Mouse (Mus musculus) T-helper 1 cell (primary cell): ENCODE results near the gene Banp.

Experiments used
- in situ Hi-C: fragments of 300-600 bp; cut with MboI, MseI; formaldehyde crosslinking; loops from one replicate; pipeline ENCODE4 v1.15.1; 2025; ENCODE audit warnings: high pct_unique_total_duplicates

Gene Banp

DNA sequence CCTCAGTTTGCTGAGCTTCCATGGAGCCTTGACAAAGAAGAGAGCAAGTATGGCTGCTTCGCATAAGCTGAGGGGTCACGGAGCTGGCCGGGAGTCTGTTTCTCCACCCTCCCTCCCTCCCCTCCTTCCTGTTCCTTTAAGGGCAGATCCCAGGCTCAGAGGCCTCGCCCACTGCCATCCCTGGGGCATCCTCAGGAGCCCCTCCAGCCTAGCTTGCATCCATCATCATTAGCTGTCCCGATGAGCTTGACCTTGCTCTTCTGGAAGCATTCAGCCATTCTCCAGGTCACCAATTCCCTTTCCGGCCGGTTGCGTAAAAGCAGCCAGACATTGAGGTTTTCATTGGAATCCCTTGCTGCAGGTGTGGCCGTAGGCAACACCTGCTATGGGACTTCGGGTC is 105.8 kb downstream of the Banp start:
- in situ Hi-C loops, result no loop called here

DNA sequence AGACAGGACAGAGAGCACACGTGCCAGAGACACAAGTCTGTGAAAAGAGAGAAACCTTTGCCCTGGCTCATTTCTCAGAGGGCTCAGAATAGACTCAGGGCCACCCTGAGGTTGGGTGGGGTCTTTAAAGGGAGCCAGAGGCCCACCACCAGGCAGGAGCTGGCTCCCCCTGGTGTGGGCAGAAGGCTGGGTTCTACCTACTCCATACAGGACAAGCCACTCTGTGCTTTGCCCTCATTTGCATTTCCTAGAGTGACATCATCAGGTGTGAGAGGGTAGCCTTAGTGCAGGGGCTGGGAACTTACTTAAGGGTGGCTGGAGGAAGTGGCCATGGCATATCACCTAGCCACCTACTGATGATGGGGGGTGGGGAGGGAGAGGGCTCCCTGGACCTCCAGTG is 106.6 kb downstream of the Banp start:
- in situ Hi-C loops, result no loop called here

DNA sequence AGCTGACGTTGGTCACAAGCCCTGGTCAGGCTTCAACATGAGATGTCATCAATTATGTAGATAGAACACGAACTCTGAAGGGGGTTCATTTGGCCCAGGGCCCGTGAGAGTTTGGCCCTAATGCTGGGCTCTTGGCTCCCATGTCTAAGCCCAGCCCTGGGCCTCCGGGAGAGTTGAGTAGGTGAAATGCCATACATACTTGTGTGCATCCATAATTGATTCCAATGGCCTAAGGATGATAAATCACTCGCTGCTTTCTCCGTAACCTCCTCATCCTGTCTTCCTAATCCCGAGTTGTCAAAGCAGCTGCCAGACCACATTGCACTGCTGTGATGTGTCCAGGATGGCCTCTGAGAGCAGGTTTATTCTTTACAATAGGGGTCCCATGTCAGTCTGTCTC is 107.3 kb downstream of the Banp start:
- in situ Hi-C loops, result no loop called here

DNA sequence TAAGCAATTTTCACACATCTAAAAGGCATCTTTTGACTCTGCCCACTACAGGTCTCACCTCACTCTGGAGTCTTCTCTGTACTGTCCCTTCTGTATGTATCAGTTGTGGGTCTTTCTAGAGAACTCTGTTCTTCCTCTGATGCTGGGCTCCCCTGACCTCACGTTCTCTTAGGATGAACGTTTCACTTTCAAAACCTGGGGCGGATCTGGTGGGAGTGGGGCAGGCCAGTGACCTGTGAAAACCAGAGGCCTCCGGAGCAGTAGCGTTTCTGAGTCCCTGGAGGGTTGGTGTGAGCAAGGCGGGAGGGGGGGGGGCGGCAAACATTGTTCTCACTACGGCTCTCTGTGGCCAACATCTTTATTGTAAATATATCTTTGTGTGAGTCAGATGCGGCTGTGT is 109.0 kb downstream of the Banp start:
- in situ Hi-C loops, result no loop called here

DNA sequence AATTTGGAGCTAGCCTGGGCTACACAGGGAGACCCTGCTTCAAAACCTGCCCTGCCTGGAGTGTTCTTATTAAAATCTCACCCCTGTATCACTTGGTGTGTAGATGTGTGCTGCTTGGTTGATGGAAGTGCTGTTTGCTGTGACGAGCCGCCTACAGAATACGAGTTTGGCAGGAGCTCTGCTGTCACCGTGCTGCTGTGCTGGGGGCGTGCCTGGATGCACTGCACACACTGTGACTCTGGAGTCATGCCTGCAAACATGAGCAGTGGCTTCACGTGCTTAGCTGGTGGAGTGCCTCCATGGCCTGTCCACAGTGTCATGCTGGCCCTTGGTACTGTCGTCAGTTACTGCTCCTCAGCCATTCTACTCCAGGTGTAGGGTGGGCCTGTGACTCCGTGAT is 109.4 kb downstream of the Banp start:
- in situ Hi-C loops, result no loop called here

DNA sequence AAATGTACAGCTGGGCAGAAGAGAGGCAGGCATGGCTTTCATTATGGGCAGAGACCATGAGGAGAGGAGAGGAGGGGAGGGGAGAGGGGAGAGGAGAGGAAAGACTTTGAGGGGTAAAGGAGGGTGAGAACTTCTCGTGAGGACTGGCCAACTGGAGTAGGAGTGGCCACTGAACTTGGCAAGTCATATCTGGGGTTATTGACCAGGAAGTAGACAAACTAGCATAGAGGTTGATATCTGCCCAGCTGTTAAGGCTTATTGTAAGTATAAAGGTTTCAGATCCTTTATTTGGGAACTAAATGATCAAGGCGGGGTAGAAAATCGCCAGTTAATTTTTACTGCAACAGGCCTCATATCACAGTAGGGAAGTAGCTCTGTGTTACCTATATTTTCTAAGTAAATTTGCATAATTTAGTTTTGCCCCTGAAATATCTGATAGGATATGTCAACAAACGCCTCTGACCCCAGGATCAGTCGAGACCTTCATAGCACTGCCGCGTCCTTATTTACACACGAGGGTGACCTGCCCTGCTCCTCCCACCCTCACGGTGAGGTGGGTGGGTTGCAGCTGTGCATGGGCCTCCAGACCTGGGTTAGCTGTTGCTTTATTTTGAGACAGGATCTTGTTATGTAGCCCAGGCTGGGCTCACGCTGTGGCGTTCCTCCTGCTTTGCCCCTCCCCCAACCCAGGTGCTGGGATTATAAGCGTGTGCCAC is 113.1 kb downstream of the Banp start:
- in situ Hi-C loops, result no loop called here

DNA sequence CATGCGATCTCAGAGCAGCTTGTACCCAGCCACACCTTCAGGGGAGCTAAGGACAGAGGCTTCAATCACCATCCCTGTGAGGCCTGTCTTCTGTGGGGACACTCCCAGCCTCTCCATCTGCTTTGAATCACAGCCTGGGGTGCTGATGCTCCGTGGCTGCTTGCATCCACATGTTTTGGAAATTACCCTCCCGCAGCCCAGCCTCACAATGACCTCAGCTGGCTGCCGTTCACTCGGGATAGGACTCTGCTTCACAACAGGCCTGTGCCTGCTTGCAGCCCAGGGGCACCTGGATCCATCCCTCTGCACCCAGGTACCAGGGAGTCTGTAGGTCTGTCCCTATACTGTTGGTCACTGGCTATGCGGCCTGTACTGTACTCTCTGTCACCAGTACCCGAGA is 114.8 kb downstream of the Banp start:
- in situ Hi-C loops, result no loop called here

DNA sequence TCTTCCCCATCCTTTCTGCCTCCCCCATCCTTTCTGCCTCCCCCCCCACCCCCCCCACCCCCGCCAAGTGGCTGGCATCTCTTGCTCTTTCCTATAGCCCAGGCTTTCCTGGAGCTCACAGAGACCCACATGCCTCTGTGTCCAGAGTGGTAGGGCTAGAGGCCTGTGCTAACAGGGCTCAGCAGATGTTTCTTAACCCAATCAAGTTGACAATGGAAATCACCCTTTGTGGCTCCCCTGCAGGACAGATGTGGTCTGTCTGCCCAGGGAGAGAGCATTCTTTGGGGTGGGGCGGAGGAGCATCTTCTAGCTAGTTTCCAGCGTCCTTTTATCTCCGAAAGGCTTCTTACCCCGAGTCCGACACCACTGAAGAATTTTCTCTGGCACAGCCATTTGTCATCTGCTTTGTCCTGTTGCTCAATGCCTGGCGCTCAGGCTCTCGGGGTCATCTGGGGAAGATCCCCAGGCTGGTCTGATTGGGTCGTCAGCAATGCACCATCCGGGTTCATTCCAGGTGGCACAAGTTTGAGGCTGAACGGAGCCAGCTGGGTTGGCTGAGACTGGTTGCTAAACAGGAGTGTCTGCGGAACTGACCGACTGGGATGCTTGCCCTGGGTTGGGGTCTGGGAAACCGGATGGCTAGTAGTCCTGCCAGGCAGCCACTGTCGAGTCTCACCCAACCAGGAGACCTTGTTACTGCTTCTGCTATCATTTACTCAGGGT is 118.4 kb downstream of the Banp start:
- in situ Hi-C loops, result no loop called here

DNA sequence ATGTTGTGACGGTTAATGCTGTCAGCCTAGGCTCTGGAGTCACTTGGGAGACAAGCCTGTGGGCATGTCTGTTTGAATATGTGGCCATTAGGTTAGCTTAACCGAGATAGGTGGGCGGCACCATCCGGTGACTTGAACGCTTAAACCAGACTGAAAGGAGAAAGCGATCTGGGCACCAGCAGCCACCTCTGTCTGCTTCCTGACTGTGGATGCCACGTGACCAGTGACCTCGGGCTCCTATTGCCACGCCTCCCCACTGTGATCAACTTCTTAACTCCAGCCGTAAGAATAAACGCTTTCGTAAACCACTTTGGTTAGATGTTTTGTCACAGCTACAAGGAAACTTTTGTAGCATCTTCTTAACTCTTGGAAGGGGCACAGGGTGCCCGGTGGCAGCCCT is 119.1 kb downstream of the Banp start:
- in situ Hi-C loops, result no loop called here

DNA sequence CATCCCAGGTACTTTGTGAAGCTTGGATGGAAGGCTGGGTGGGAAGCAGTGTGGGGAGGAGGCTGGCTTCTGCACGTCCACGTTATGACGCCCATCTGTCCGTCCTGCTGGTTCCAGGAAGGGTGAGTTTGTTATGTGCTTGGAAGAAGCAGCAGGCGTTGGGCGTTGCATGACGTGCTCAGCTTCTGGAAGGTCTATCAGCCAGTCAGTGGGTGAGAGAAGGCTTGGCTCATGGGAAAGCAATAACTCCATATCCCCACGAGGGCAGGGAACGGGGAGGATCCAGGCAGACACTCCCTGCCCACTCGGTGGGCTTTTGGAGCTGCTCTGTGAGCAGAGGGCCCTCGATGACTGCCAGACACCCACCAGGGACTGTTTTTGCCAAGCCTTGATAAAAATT is 119.7 kb downstream of the Banp start:
- in situ Hi-C loops, result no loop called here

DNA sequence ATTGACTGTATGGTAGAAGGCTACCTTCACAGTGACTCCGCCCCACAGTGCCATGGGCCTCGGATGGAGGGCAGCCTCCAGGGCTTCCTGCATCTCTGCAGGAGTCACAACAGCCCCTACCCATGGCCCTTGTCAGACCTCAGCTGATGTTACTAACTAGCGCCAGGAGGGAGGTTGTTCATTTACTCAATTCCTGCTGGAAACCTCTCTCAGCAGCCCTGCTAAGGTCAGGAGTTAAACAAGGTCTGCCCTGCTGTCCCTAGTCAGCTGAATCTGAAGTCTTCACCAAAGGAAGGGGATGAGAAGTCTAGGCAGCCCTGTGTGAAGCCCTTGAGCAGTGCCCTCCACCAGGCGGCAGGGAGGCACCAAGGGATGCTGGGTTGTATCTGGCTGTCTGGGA is 121.6 kb downstream of the Banp start:
- in situ Hi-C loops, result no loop called here

DNA sequence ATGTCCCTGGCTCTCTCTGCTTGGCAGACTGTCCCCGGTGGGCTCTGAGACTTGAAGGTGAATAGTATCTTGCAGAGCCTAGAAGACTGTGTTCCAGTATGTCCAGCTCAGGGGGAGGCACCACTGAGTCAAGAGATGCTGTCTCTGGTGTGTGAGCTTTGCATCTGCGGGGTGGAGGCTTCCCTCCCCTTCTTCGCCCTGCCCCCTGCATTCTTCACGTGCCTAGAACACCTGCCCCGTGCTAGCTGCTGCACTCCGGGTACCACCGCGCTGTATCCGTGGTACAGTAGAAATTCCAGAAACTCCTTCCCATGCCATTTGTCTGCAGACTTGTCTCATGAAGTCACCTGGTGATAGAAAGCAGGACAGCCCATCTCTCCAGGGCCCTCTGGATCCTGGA is 124.4 kb downstream of the Banp start:
- in situ Hi-C loops, result no loop called here

DNA sequence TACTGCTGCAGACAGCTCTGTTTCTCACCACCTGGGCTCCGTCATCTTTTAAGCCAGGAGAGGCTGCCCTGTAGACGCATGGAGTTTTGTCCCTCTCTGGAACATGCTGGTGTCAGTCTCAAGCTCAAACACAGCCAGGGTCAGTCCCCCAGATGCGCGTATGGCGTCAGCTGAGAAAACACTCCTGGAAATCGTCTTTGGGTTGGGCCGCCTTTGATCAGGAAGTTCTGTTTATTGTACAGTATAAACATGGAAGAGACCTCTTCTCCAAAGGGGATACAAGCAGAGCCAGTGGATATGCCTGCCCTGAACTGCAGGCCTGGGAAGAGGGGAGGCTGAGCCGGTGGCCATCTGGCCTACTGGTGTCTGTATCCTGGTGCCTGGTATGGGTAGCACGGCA is 124.9 kb downstream of the Banp start:
- in situ Hi-C loops, result no loop called here

DNA sequence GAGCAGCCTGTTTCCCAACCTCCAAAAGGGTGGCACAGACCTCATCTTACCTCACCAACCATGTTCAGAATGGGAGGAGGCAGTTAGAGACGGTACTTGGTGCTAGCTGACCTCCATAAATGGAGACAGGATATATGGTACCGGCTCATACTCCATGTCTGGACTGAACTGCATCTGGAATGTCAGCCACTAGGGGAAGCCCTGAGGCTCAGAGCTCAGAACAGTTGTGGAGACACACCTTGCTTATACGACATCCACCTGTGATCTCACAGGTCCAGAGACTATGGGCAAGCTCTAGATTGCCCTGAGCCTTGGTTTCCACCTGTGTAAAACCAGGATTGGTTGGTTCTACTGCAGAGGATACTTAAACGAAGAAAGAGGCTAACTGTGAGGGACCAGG is 125.4 kb downstream of the Banp start:
- in situ Hi-C loops, result no loop called here

DNA sequence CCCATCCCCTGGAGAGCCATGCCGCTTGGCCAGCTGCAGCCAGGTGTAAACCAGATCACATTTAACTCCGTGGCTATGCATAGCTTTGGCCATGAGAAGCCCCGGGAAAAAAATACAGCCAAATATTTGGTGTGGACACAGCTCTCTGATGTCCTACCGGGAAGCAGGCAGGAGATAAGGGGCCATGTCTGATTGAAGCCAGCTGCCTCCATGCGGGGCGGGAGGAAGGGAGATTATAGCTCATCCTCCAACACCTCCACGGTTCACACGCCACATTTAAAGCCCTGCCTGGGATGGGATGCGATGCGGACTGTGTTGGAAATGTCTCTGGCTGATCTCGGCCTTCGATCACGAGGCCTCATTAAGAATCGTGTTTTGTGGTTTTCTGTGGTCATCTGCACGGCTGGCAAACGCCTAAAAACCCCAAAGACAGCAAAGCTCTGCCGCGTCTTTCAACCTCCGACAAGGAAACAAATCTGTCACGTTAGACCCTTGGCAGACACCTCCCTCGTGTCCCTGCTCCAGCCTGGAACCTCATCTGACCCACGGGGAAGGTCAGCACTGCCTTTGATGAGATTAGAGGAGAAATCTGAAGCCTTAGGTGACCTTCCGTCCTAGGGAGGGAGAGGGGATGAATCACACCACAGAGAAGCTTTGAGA is 126.8 kb downstream of the Banp start:
- in situ Hi-C loops, result no loop called here

DNA sequence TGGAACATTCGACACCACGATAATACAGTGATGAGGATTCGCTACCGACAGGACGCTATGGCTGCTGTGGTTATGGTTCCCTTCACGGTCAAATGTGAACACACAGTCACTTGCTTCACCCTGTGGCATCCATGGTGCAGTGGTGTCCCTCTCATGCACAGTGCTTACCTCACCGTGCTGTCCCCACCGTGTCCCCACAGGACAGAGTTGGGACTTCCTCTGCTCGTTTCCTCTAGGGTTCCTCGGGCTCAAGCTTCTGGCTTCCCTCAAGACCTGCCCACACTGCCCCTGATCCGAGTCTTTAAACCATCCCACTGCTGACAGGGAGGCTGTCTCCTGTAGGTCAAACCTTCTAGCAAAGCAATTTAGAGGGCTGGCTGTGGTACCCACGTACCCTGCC is 128.8 kb downstream of the Banp start:
- in situ Hi-C loops, result no loop called here
